Mouse (Mus musculus) erythroid progenitor cell, adult 5-6 weeks (primary cell): ENCODE measurements around the gene Olfr911-ps1. TPM values are rescaled to one million over a fixed set of nuclear protein-coding genes. Genes with fewer than 3 reads are reported as not detected.

Source experiments
- ATAC-seq: replicated peaks from 2 replicates; pipeline ENCODE4 v1.8.0; 2016; ENCODE audit warnings: moderate number of reproducible peaks, mild to moderate bottlenecking, moderate TSS enrichment, inconsistent platforms; ENCODE audit not compliant: poor library complexity, low FRiP score, severe bottlenecking
- total RNA-seq, 2 experiments: library from RNA; stranded (forward) in 1 of 2; stranded (reverse) in 1 of 2; fragments of 150-400 nt in 1 of 2; fragments of 186-747, 209-891 nt in 1 of 2; gene quantifications; 2 replicates each; pipeline versions ENCODE4 v1.2.3 to v1.2.4; 2015 to 2017; ENCODE audit warnings: low replicate concordance in 2 of 2

The Olfr911-ps1 gene
- not detected in 2 replicates for total RNA-seq (2015; ENCODE audit: low replicate concordance)
- not detected in 2 replicates for total RNA-seq (2017; ENCODE audit: low replicate concordance)

- ATAC-seq = no peak
Observed at GRCm38 (mm10) chr9:38521280-38521679, at the start of gene Olfr911-ps1. Gene Olfr911-ps1 (plus strand): TSS chr9:38521580.

DNA sequence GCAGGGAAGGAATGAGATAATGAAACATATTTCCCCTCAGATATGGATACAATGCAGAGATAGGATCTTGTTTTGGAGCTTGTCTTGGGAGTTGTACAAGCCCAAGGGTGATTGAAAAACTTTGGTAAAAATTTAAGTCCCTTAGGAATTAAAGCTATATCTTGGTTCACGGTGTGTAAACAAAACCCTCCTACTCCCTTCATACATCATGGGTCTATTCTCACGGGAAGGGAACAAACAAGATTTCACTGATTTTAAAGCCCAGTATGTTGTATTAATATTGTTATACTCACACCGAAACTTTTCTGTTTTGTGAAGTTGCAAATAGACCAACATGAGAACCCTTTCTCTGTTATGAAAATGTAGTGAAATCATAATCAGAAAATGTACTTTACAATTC, 34.6 kb upstream of the Olfr911-ps1 start, which contains the start of gene Olfr906:
Gene Olfr906 (plus strand): TSS at position 301 of the 400 bp plus-strand sequence.
- no peak for ATAC-seq

DNA sequence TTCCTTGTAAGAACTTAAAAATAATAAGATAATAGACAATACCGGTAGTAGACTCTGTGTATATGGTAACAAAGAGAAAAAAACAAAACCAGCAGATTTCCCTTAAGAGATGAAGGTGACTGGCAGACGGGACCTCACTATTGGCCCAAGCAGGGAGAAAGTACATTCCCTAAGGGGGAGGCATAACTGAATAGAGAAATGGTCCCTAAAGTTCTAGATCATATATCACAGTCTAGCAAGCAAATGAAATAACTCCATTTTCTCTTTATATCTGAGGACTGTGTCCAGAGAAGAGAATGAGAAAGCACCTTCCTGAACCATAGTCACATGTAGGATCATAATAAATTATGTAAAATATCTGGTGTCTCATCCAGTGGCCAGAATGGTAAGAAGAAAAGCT, 25.9 kb upstream of the Olfr911-ps1 start, which contains the start of gene Olfr907:
Gene Olfr907 (plus strand): TSS at position 301 of the 400 bp plus-strand sequence.
- ATAC-seq = no peak

- no peak for ATAC-seq
Observed at GRCm38 (mm10) chr9:38512353-38512752, 9.0 kb upstream of the Olfr911-ps1 start.

DNA sequence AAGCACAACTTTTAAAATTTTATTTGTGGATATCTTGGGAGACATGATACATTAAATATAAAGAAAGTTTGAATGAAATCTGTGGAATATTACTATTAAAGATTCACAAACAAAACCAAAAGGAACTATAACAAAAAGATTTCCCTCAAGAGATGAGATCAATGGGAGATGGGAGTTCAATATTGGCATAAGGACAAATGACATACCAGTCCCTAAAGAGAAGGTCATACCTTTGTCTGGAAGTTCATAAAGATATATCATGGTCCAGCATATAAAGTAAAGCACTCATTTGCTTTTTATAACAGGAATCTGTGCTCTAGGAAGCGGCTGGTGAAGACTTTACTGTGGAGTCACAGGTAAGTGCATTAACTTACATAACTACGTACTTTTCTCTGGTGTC, 16.2 kb downstream of the Olfr911-ps1 start, which contains the start of gene Olfr910:
Gene Olfr910 (plus strand): TSS at position 301 of the 400 bp plus-strand sequence.
- no peak for ATAC-seq

Other genes with a start within 250 kb of the Olfr911-ps1 start
- gene Olfr896-ps1, start 230.5 kb upstream of the Olfr911-ps1 start, total RNA-seq (2015; ENCODE audit: low replicate concordance) = not detected in 2 replicates
- not detected in 2 replicates for gene Olfr896-ps1, start 230.5 kb upstream of the Olfr911-ps1 start, total RNA-seq (2017; ENCODE audit: low replicate concordance)
- not detected in 2 replicates for gene Olfr25, start 192.5 kb upstream of the Olfr911-ps1 start, total RNA-seq (2015; ENCODE audit: low replicate concordance)
- 0.39 TPM in 1 of 2 replicates, not detected in the other for gene Olfr25, start 192.5 kb upstream of the Olfr911-ps1 start, total RNA-seq (2017; ENCODE audit: low replicate concordance)
- not detected in 2 replicates for gene Olfr898, start 173.2 kb upstream of the Olfr911-ps1 start, total RNA-seq (2015; ENCODE audit: low replicate concordance)
- gene Olfr898, start 173.2 kb upstream of the Olfr911-ps1 start, total RNA-seq (2017; ENCODE audit: low replicate concordance) = not detected in 2 replicates
- not detected in 2 replicates for gene Olfr250, start 154.7 kb upstream of the Olfr911-ps1 start, total RNA-seq (2015; ENCODE audit: low replicate concordance)
- not detected in 2 replicates for gene Olfr250, start 154.7 kb upstream of the Olfr911-ps1 start, total RNA-seq (2017; ENCODE audit: low replicate concordance)
- not detected in 2 replicates for gene Olfr251, start 144.5 kb upstream of the Olfr911-ps1 start, total RNA-seq (2015; ENCODE audit: low replicate concordance)
- gene Olfr251, start 144.5 kb upstream of the Olfr911-ps1 start, total RNA-seq (2017; ENCODE audit: low replicate concordance) = not detected in 2 replicates
- not detected in 2 replicates for gene Olfr147, start 119.9 kb upstream of the Olfr911-ps1 start, total RNA-seq (2015; ENCODE audit: low replicate concordance)
- not detected in 2 replicates for gene Olfr147, start 119.9 kb upstream of the Olfr911-ps1 start, total RNA-seq (2017; ENCODE audit: low replicate concordance)
- gene Olfr901, start 92.1 kb upstream of the Olfr911-ps1 start, total RNA-seq (2015; ENCODE audit: low replicate concordance) = not detected in 2 replicates
- gene Olfr901, start 92.1 kb upstream of the Olfr911-ps1 start, total RNA-seq (2017; ENCODE audit: low replicate concordance) = not detected in 2 replicates
- gene Olfr902, start 73.9 kb upstream of the Olfr911-ps1 start, total RNA-seq (2015; ENCODE audit: low replicate concordance) = not detected in 2 replicates
- gene Olfr902, start 73.9 kb upstream of the Olfr911-ps1 start, total RNA-seq (2017; ENCODE audit: low replicate concordance) = not detected in 2 replicates
- not detected in 2 replicates for gene Olfr904, start 58.4 kb upstream of the Olfr911-ps1 start, total RNA-seq (2015; ENCODE audit: low replicate concordance)
- not detected in 2 replicates for gene Olfr904, start 58.4 kb upstream of the Olfr911-ps1 start, total RNA-seq (2017; ENCODE audit: low replicate concordance)
- gene Olfr905, start 50.5 kb upstream of the Olfr911-ps1 start, total RNA-seq (2015; ENCODE audit: low replicate concordance) = not detected in 2 replicates
- not detected in 2 replicates for gene Olfr905, start 50.5 kb upstream of the Olfr911-ps1 start, total RNA-seq (2017; ENCODE audit: low replicate concordance)
- not detected in 2 replicates for gene Olfr906, start 34.5 kb upstream of the Olfr911-ps1 start, total RNA-seq (2015; ENCODE audit: low replicate concordance)
- not detected in 2 replicates for gene Olfr906, start 34.5 kb upstream of the Olfr911-ps1 start, total RNA-seq (2017; ENCODE audit: low replicate concordance)
- gene Olfr907, start 25.8 kb upstream of the Olfr911-ps1 start, total RNA-seq (2015; ENCODE audit: low replicate concordance) = not detected in 2 replicates
- not detected in 2 replicates for gene Olfr907, start 25.8 kb upstream of the Olfr911-ps1 start, total RNA-seq (2017; ENCODE audit: low replicate concordance)
- not detected in 2 replicates for gene Olfr910, start 16.3 kb downstream of the Olfr911-ps1 start, total RNA-seq (2015; ENCODE audit: low replicate concordance)
- gene Olfr910, start 16.3 kb downstream of the Olfr911-ps1 start, total RNA-seq (2017; ENCODE audit: low replicate concordance) = not detected in 2 replicates
- not detected in 2 replicates for gene Olfr912, start 58.6 kb downstream of the Olfr911-ps1 start, total RNA-seq (2015; ENCODE audit: low replicate concordance)
- gene Olfr912, start 58.6 kb downstream of the Olfr911-ps1 start, total RNA-seq (2017; ENCODE audit: low replicate concordance) = not detected in 2 replicates
- gene Olfr913, start 71.2 kb downstream of the Olfr911-ps1 start, total RNA-seq (2015; ENCODE audit: low replicate concordance) = not detected in 2 replicates
- not detected in 2 replicates for gene Olfr913, start 71.2 kb downstream of the Olfr911-ps1 start, total RNA-seq (2017; ENCODE audit: low replicate concordance)
- not detected in 2 replicates for gene Olfr914, start 83.5 kb downstream of the Olfr911-ps1 start, total RNA-seq (2015; ENCODE audit: low replicate concordance)
- gene Olfr914, start 83.5 kb downstream of the Olfr911-ps1 start, total RNA-seq (2017; ENCODE audit: low replicate concordance) = not detected in 2 replicates
- gene Olfr916, start 138.3 kb downstream of the Olfr911-ps1 start, total RNA-seq (2015; ENCODE audit: low replicate concordance) = not detected in 2 replicates
- gene Olfr916, start 138.3 kb downstream of the Olfr911-ps1 start, total RNA-seq (2017; ENCODE audit: low replicate concordance) = not detected in 2 replicates
- not detected in 2 replicates for gene Olfr917, start 144.3 kb downstream of the Olfr911-ps1 start, total RNA-seq (2015; ENCODE audit: low replicate concordance)
- gene Olfr917, start 144.3 kb downstream of the Olfr911-ps1 start, total RNA-seq (2017; ENCODE audit: low replicate concordance) = not detected in 2 replicates
- gene Olfr918, start 153.0 kb downstream of the Olfr911-ps1 start, total RNA-seq (2015; ENCODE audit: low replicate concordance) = not detected in 2 replicates
- gene Olfr918, start 153.0 kb downstream of the Olfr911-ps1 start, total RNA-seq (2017; ENCODE audit: low replicate concordance) = not detected in 2 replicates
- gene Olfr919, start 182.1 kb downstream of the Olfr911-ps1 start, total RNA-seq (2015; ENCODE audit: low replicate concordance) = not detected in 2 replicates
- gene Olfr919, start 182.1 kb downstream of the Olfr911-ps1 start, total RNA-seq (2017; ENCODE audit: low replicate concordance) = not detected in 2 replicates
- gene Vwa5a, start 196.7 kb downstream of the Olfr911-ps1 start, total RNA-seq (2015; ENCODE audit: low replicate concordance) = 5.4 and 8.8 TPM in 2 replicates
- gene Vwa5a, start 196.7 kb downstream of the Olfr911-ps1 start, total RNA-seq (2017; ENCODE audit: low replicate concordance) = 3.9 and 5.1 TPM in 2 replicates
- gene Olfr920, start 230.7 kb downstream of the Olfr911-ps1 start, total RNA-seq (2015; ENCODE audit: low replicate concordance) = not detected in 2 replicates
- 0.26 TPM in 1 of 2 replicates, not detected in the other for gene Olfr920, start 230.7 kb downstream of the Olfr911-ps1 start, total RNA-seq (2017; ENCODE audit: low replicate concordance)